Mouse (Mus musculus) heart, postnatal 25 days (tissue): ENCODE data around the gene Ephb1. TPM values are rescaled to one million over a fixed set of nuclear protein-coding genes. Genes with fewer than 3 reads are reported as not detected.

Source experiments
- DNase-seq: peaks from one replicate; pipeline ENCODE4 v3.0.0; 2022; ENCODE audit warnings: low spot score
- intact Hi-C: fragments of 180-260 bp; cut with DNase I; formaldehyde crosslinking; loops from one replicate; pipeline ENCODE4 v1.15.1; 2025
- total RNA-seq, 2 experiments: library from RNA; stranded (reverse); gene quantifications; 2 replicates each; pipeline ENCODE4 v1.2.3; 2021

The Ephb1 gene
- 10 to 100 TPM; 19.5 to 21.0 TPM for total RNA-seq

- peak; percentile 71 for DNase-seq
- intact Hi-C loops = loop anchor here (1.0 to 10.0 kb wide), 4 partner anchors 48 to 1040 kb away; no protein-coding TSS in a partner anchor
Observed at GRCm38 (mm10) chr9:102354561-102354973, at the start of gene Ephb1. TSS of gene Ephb1 (minus strand) at chr9:102354693.

- peak; percentile 2 for DNase-seq
- intact Hi-C loops = loop anchor here (2.0 to 5.0 kb wide), 2 partner anchors 109 to 141 kb away; no protein-coding TSS in a partner anchor
Observed at GRCm38 (mm10) chr9:102403086-102404021, 48.9 kb upstream of the Ephb1 start.

GRCm38 (mm10) chr9:102402671-102403070 is 48.2 kb upstream of the Ephb1 start:
- DNase-seq = no peak
- intact Hi-C loops = loop anchor here (2.0 to 5.0 kb wide), 2 partner anchors 110 to 142 kb away; no protein-coding TSS in a partner anchor

GRCm38 (mm10) chr9:102388266-102388665 is 33.8 kb upstream of the Ephb1 start:
- no peak for DNase-seq
- intact Hi-C loops = no loop called here

- DNase-seq = no peak
- intact Hi-C loops = no loop called here
Observed at GRCm38 (mm10) chr9:102386816-102387215, 32.3 kb upstream of the Ephb1 start.

- intact Hi-C loops = no loop called here
- DNase-seq = no peak
Observed at GRCm38 (mm10) chr9:102380235-102380634, 25.7 kb upstream of the Ephb1 start.

GRCm38 (mm10) chr9:102374661-102375060 is 20.2 kb upstream of the Ephb1 start:
- DNase-seq = no peak

GRCm38 (mm10) chr9:102373886-102374285 is 19.4 kb upstream of the Ephb1 start:
- intact Hi-C loops = no loop called here
- no peak for DNase-seq

More at GRCm38 (mm10) chr9:102374661-102375060, 20.2 kb upstream of the Ephb1 start:
- intact Hi-C loops = no loop called here

- intact Hi-C loops = no loop called here
- no peak for DNase-seq
Observed at GRCm38 (mm10) chr9:102371936-102372335, 17.4 kb upstream of the Ephb1 start.

- no peak for DNase-seq
- intact Hi-C loops = no loop called here
Observed at GRCm38 (mm10) chr9:102371036-102371770, 16.7 kb upstream of the Ephb1 start.

GRCm38 (mm10) chr9:102370141-102370540 is 15.6 kb upstream of the Ephb1 start:
- intact Hi-C loops = no loop called here
- no peak for DNase-seq

- intact Hi-C loops = no loop called here
- DNase-seq = no peak
Observed at GRCm38 (mm10) chr9:102369141-102369540, 14.6 kb upstream of the Ephb1 start.

GRCm38 (mm10) chr9:102367796-102368195 is 13.3 kb upstream of the Ephb1 start:
- intact Hi-C loops = no loop called here
- no peak for DNase-seq

- no peak for DNase-seq
- intact Hi-C loops = no loop called here
Observed at GRCm38 (mm10) chr9:102365536-102365935, 11.0 kb upstream of the Ephb1 start.

- DNase-seq = no peak
- intact Hi-C loops = loop anchor here (10.0 kb wide), 2 partner anchors 435 to 1045 kb away; no protein-coding TSS in a partner anchor
Observed at GRCm38 (mm10) chr9:102359311-102359710, 4.8 kb upstream of the Ephb1 start.

GRCm38 (mm10) chr9:102358711-102359110 is 4.2 kb upstream of the Ephb1 start:
- intact Hi-C loops = loop anchor here (10.0 kb wide), 2 partner anchors 434 to 1044 kb away; no protein-coding TSS in a partner anchor
- DNase-seq = no peak

- no peak for DNase-seq
- intact Hi-C loops = loop anchor here (10.0 kb wide), 2 partner anchors 433 to 1043 kb away; no protein-coding TSS in a partner anchor
Observed at GRCm38 (mm10) chr9:102358011-102358410, 3.5 kb upstream of the Ephb1 start.

GRCm38 (mm10) chr9:102356516-102356915 is 2.0 kb upstream of the Ephb1 start:
- DNase-seq = no peak
- intact Hi-C loops = loop anchor here (10.0 kb wide), 2 partner anchors 432 to 1042 kb away; no protein-coding TSS in a partner anchor

- no peak for DNase-seq
- intact Hi-C loops = loop anchor here (1.0 to 10.0 kb wide), 4 partner anchors 49 to 1041 kb away; no protein-coding TSS in a partner anchor
Observed at GRCm38 (mm10) chr9:102355726-102356125, 1.2 kb upstream of the Ephb1 start.
